Mouse (Mus musculus) adrenal gland, postnatal 4 days (tissue): ENCODE measurements around the gene Dkkl1. TPM values are rescaled to one million over a fixed set of nuclear protein-coding genes. Genes with fewer than 3 reads are reported as not detected.

ENCODE experiments used
- DNase-seq, 2 experiments: peaks; one replicate each; pipeline ENCODE4 v3.0.0; 2021 to 2022; ENCODE audit warnings: low spot score in 2 of 2, mixed read lengths in 2 of 2
- total RNA-seq, 2 experiments: library from RNA; stranded (reverse); gene quantifications; 2 replicates each; pipeline ENCODE4 v1.2.3; 2021

The Dkkl1 gene
- total RNA-seq, 2 experiments from 2014 or later: 0.78 TPM; not detected in 1

GRCm38 (mm10) chr7:45229459-45230203, 17.7 kb upstream of the Dkkl1 start:
- no peak for DNase-seq

- DNase-seq: no peak
Observed at GRCm38 (mm10) chr7:45229046-45229445, 17.1 kb upstream of the Dkkl1 start.

GRCm38 (mm10) chr7:45228548-45228947, 16.6 kb upstream of the Dkkl1 start:
- no peak for DNase-seq

GRCm38 (mm10) chr7:45226421-45226820, 14.5 kb upstream of the Dkkl1 start:
- DNase-seq: no peak

GRCm38 (mm10) chr7:45224826-45225225, 12.9 kb upstream of the Dkkl1 start:
- DNase-seq: no peak

GRCm38 (mm10) chr7:45221680-45222079, 9.7 kb upstream of the Dkkl1 start:
- DNase-seq: no peak

- peak in 1 of 2 experiments; percentile 32 for DNase-seq
Observed at GRCm38 (mm10) chr7:45216442-45217183, 4.7 kb upstream of the Dkkl1 start.

- DNase-seq: no peak
Observed at GRCm38 (mm10) chr7:45215673-45216441, 3.9 kb upstream of the Dkkl1 start, which contains the start of gene Tead2. Gene Tead2, plus strand, starts transcription at chr7:45215753.

GRCm38 (mm10) chr7:45213708-45214107, 1.8 kb upstream of the Dkkl1 start:
- no peak for DNase-seq

- DNase-seq: no peak
Observed at GRCm38 (mm10) chr7:45212356-45212755, 409 bp upstream of the Dkkl1 start.

- DNase-seq: no peak
Observed at GRCm38 (mm10) chr7:45211070-45211469, 877 bp downstream of the Dkkl1 start.

GRCm38 (mm10) chr7:45208260-45208659, 3.7 kb downstream of the Dkkl1 start:
- no peak for DNase-seq

- DNase-seq: peak; percentile 44 to 74
Observed at GRCm38 (mm10) chr7:45204380-45205143, 7.4 kb downstream of the Dkkl1 start, which contains the start of gene Ccdc155. Gene Ccdc155, minus strand, starts transcription at chr7:45204892.

- no peak for DNase-seq
Observed at GRCm38 (mm10) chr7:45202654-45203053, 9.3 kb downstream of the Dkkl1 start.

GRCm38 (mm10) chr7:45198961-45199360, 13.0 kb downstream of the Dkkl1 start:
- no peak for DNase-seq

GRCm38 (mm10) chr7:45198435-45198834, 13.5 kb downstream of the Dkkl1 start:
- DNase-seq: peak in 1 of 2 experiments; percentile 62

GRCm38 (mm10) chr7:45196994-45197393, 15.0 kb downstream of the Dkkl1 start:
- no peak for DNase-seq

GRCm38 (mm10) chr7:45196176-45196535, 15.8 kb downstream of the Dkkl1 start:
- DNase-seq: no peak

GRCm38 (mm10) chr7:45195341-45196175, 16.4 kb downstream of the Dkkl1 start:
- no peak for DNase-seq
